Mouse (Mus musculus) effector memory CD4-positive, alpha-beta T cell, adult 5 months (primary cell): ENCODE data around the gene Trim47. TPM values are rescaled to one million over a fixed set of nuclear protein-coding genes. Genes with fewer than 3 reads are reported as not detected.

ENCODE experiments used
- polyA plus RNA-seq: library from polyadenylated mRNA; unstranded; fragments of 100-300 nt; shearing (Covaris generic); gene quantifications from one replicate; pipeline ENCODE4 v1.2.1, GENCODE M21; 2017

The Trim47 gene
- 0.50 TPM for polyA plus RNA-seq

GRCm38 (mm10) chr11:116127156-116127980 is at the start of gene Trim47:
Gene Trim47 (minus strand): TSS chr11:116127210.

GRCm38 (mm10) chr11:116167884-116168439 is 41.0 kb upstream of the Trim47 start, which contains the start of gene Fbf1:
Gene Fbf1 (minus strand): TSS chr11:116168166.

GRCm38 (mm10) chr11:116138468-116139138 is 11.6 kb upstream of the Trim47 start, which contains the start of gene Mrpl38:
Gene Mrpl38 (minus strand): TSS chr11:116138868.

GRCm38 (mm10) chr11:116130488-116131205 is 3.6 kb upstream of the Trim47 start, which contains the start of gene Trim65:
Gene Trim65 (minus strand): TSS chr11:116131128.

GRCm38 (mm10) chr11:116086258-116087193 is 40.5 kb downstream of the Trim47 start, which contains the start of gene Wbp2:
Gene Wbp2 (minus strand): TSS chr11:116086995.

GRCm38 (mm10) chr11:116077446-116078204 is 49.4 kb downstream of the Trim47 start, which contains the start of gene Unc13d:
Gene Unc13d (minus strand): TSS chr11:116077961.

Other genes with a start within 250 kb of the Trim47 start
- gene Smim5, start 227.2 kb downstream of the Trim47 start, polyA plus RNA-seq: 0.60 TPM
- 0.52 TPM for gene Smim6, start 215.2 kb downstream of the Trim47 start, polyA plus RNA-seq
- 30.1 TPM for gene Sap30bp, start 193.9 kb downstream of the Trim47 start, polyA plus RNA-seq
- gene Recql5, start 193.7 kb downstream of the Trim47 start, polyA plus RNA-seq: 9.4 TPM
- gene Itgb4, start 152.5 kb downstream of the Trim47 start, polyA plus RNA-seq: not detected
- gene Galk1, start 114.5 kb downstream of the Trim47 start, polyA plus RNA-seq: 16.1 TPM
- 2,052 TPM for gene H3f3b, start 99.2 kb downstream of the Trim47 start, polyA plus RNA-seq
- 35.8 TPM for gene Unk, start 96.9 kb downstream of the Trim47 start, polyA plus RNA-seq
- gene Unc13d, start 49.2 kb downstream of the Trim47 start, polyA plus RNA-seq: 80.3 TPM
- gene Wbp2, start 40.2 kb downstream of the Trim47 start, polyA plus RNA-seq: 312 TPM
- gene Trim65, start 3.9 kb upstream of the Trim47 start, polyA plus RNA-seq: 12.1 TPM
- 73.9 TPM for gene Mrpl38, start 11.7 kb upstream of the Trim47 start, polyA plus RNA-seq
- 6.1 TPM for gene Fbf1, start 41.0 kb upstream of the Trim47 start, polyA plus RNA-seq
- gene Ten1, start 71.6 kb upstream of the Trim47 start, polyA plus RNA-seq: 27.9 TPM
- 20.6 TPM for gene Acox1, start 71.8 kb upstream of the Trim47 start, polyA plus RNA-seq
- 0.10 TPM for gene Evpl, start 110.9 kb upstream of the Trim47 start, polyA plus RNA-seq
- gene Srp68, start 147.0 kb upstream of the Trim47 start, polyA plus RNA-seq: 60.8 TPM
- gene Galr2, start 153.7 kb upstream of the Trim47 start, polyA plus RNA-seq: not detected
- 46.4 TPM for gene Exoc7, start 180.0 kb upstream of the Trim47 start, polyA plus RNA-seq
- gene Foxj1, start 208.2 kb upstream of the Trim47 start, polyA plus RNA-seq: 0.24 TPM